8 mouse cellular contexts compared by ENCODE assay signal in the genomic region with DNA sequence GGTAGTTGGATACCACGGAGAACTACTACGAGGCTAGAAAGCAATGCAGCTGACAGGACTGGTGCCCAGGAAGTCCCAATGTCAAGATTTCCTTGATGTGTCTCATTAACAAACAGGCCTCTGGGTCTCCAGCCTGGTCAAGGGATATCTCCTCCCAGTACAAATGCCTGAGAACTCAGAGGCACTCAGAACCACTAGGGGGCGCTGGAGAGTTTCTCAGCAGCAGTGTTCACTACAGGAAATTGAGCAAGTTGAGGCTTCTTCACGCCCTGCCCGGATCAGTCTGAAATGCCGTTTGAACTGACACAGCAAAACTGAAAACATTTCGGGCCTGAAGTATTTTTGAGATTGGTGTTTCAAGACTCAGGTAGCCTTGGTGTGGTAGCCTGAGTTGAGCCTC. TPM values are rescaled to one million over a fixed set of nuclear protein-coding genes. Genes with fewer than 3 reads are reported as not detected.
A peak's percentile ranks its signal among the peaks of the same experiment; 100 is the strongest.
DNase-seq lines count a peak whose midpoint lies in the region; ATAC-seq lines count a peak whose summit lies in the region.

No protein-coding gene starts in this region.

- no peaks in the 10 kb centered on the region for H3K36me3 ChIP-seq in forebrain, embryonic 15.5 days

- no peak overlapping the region for H3K4me3 ChIP-seq in forebrain, embryonic 15.5 days

- no peak overlapping the region for H3K9ac ChIP-seq in forebrain, embryonic 15.5 days (replicated peaks)

- peaks cover 20% of the 10 kb centered on the region for H3K4me1 ChIP-seq in forebrain, embryonic 15.5 days

- H3K9me3 ChIP-seq in forebrain, embryonic 15.5 days, result no peaks in the 10 kb centered on the region

- H3K4me2 ChIP-seq in forebrain, embryonic 15.5 days (replicated peaks), result no peak overlapping the region

- H3K27ac ChIP-seq in forebrain, embryonic 15.5 days (replicated peaks), result no peak overlapping the region

- WGBS in forebrain, embryonic 15.5 days, result 4% methylated on average over 7 of the region's 7 CpGs

- H3K27me3 ChIP-seq in forebrain, embryonic 15.5 days, result peaks cover 58% of the 10 kb centered on the region

- peak; percentile 84 for DNase-seq in NIH3T3 (ENCODE audit: low read depth)
- DNase-seq in cerebellum, adult 11 months, result peak; percentile 79
- DNase-seq in heart, postnatal 25 days (ENCODE audit: low spot score), result peak; percentile 58
- peak; percentile 94 to 99 for DNase-seq in layer of hippocampus, postnatal 25 days (ENCODE audit: extremely low spot score in 1 of 2, low spot score in 1 of 2)
- DNase-seq in right cerebral cortex, postnatal 36 days (ENCODE audit: low spot score in 2 of 2), result peak; percentile 69 to 72
- peak; percentile 75 for DNase-seq in yolk sac, embryonic 10.5 days (ENCODE audit: low spot score)

- intact Hi-C loops in heart, postnatal 25 days (cut with DNase I), result loop anchor here (1.0 to 5.0 kb wide), 3 partner anchors 102 to 202 kb away; no protein-coding TSS in a partner anchor

- ATAC-seq in forebrain, embryonic 15.5 days (replicated peaks), result peak; percentile 70; the same call in 1 of the 2 replicates
- ATAC-seq in megakaryocyte, adult 5-6 weeks (ENCODE audit: poor library complexity, severe bottlenecking), result peak; percentile 95

RNA-seq across cellular contexts. Expression of a gene that starts 1.5 kb away (rescaled TPM):
- 0.78 and 1.1 TPM in 2 replicates for polyA plus RNA-seq in forebrain, embryonic 15.5 days (2015; fragmentation: Nextera tagmentation; extraction: Ambion mirVana)
- total RNA-seq in heart, postnatal 25 days (2021), result under 1 TPM; 0.78 to 0.86 TPM
- total RNA-seq in layer of hippocampus, postnatal 25 days (2021), result 1 to 10 TPM in 1 of 2 experiments, under 1 TPM in 1; 0.77 to 1.3 TPM
- total RNA-seq in megakaryocyte, adult 5-6 weeks (2015), result not detected in 2 replicates
- total RNA-seq in megakaryocyte, adult 5-6 weeks (2017), result not detected in 2 replicates
